Mouse (Mus musculus) spleen, postnatal 10 days (tissue): Measurements from ENCODE around the gene Zfp324.

ENCODE experiments used
- DNase-seq, 2 experiments: peaks; one replicate each; pipeline ENCODE4 v3.0.0; 2021 to 2022; ENCODE audit warnings: low spot score in 2 of 2

Gene Zfp324

GRCm38 (mm10) chr7:12966104-12966845 is 637 bp downstream of the Zfp324 start:
- DNase-seq = peak; percentile 73 to 84

GRCm38 (mm10) chr7:12970906-12971305 is 5.3 kb downstream of the Zfp324 start:
- DNase-seq = no peak

- DNase-seq = peak; percentile 89 to 97
Observed at GRCm38 (mm10) chr7:12977682-12978389, 12.2 kb downstream of the Zfp324 start, which contains the start of gene Zfp446. TSS of gene Zfp446 (plus strand) at chr7:12977848.

GRCm38 (mm10) chr7:12978931-12979722 is 13.5 kb downstream of the Zfp324 start:
- no peak for DNase-seq

GRCm38 (mm10) chr7:12979776-12980175 is 14.1 kb downstream of the Zfp324 start:
- no peak for DNase-seq

GRCm38 (mm10) chr7:12980291-12980690 is 14.7 kb downstream of the Zfp324 start:
- DNase-seq = no peak

GRCm38 (mm10) chr7:12985724-12986123 is 20.1 kb downstream of the Zfp324 start:
- DNase-seq = no peak

- no peak for DNase-seq
Observed at GRCm38 (mm10) chr7:12986906-12987305, 21.3 kb downstream of the Zfp324 start.

GRCm38 (mm10) chr7:12987409-12988189 is 22.0 kb downstream of the Zfp324 start:
- DNase-seq = peak in 1 of 2 experiments; percentile 47

- DNase-seq = peak in 1 of 2 experiments; percentile 69
Observed at GRCm38 (mm10) chr7:12992222-12992621, 26.6 kb downstream of the Zfp324 start.

GRCm38 (mm10) chr7:12993148-12993547 is 27.5 kb downstream of the Zfp324 start:
- DNase-seq = no peak

- no peak for DNase-seq
Observed at GRCm38 (mm10) chr7:12995862-12996261, 30.2 kb downstream of the Zfp324 start.

- no peak for DNase-seq
Observed at GRCm38 (mm10) chr7:12997230-12997629, 31.6 kb downstream of the Zfp324 start.

GRCm38 (mm10) chr7:12998053-12998452 is 32.4 kb downstream of the Zfp324 start, which contains the start of gene Slc27a5:
TSS of gene Slc27a5 (minus strand) at chr7:12998192.
- no peak for DNase-seq

GRCm38 (mm10) chr7:12998851-12999250 is 33.2 kb downstream of the Zfp324 start, which contains the start of gene Trim28:
TSS of gene Trim28 (plus strand) at chr7:12999114.
- DNase-seq = no peak

GRCm38 (mm10) chr7:13001584-13001983 is 35.9 kb downstream of the Zfp324 start:
- no peak for DNase-seq

- DNase-seq = no peak
Observed at GRCm38 (mm10) chr7:13003380-13003779, 37.7 kb downstream of the Zfp324 start.

- no peak for DNase-seq
Observed at GRCm38 (mm10) chr7:13006011-13006410, 40.4 kb downstream of the Zfp324 start.

- no peak for DNase-seq
Observed at GRCm38 (mm10) chr7:13006531-13006930, 40.9 kb downstream of the Zfp324 start.

- no peak for DNase-seq
Observed at GRCm38 (mm10) chr7:13007341-13008092, 41.9 kb downstream of the Zfp324 start.
